Mouse (Mus musculus) CD4-positive, CD25-positive, alpha-beta regulatory T cell, adult 4 months (primary cell): ENCODE measurements around the gene Pgp. TPM values are rescaled to one million over a fixed set of nuclear protein-coding genes. Genes with fewer than 3 reads are reported as not detected.

ENCODE experiments used
- ATAC-seq: one replicate; pipeline ENCODE4 v1.8.0; 2017
- polyA plus RNA-seq, 2 experiments: library from polyadenylated mRNA; unstranded; fragments of 100-300 nt; shearing (Covaris generic); gene quantifications; one replicate each; pipeline ENCODE4 v1.2.1; 2017

Pgp gene
- polyA plus RNA-seq, 2 experiments from 2014 or later = 4.1 to 5.3 TPM

DNA sequence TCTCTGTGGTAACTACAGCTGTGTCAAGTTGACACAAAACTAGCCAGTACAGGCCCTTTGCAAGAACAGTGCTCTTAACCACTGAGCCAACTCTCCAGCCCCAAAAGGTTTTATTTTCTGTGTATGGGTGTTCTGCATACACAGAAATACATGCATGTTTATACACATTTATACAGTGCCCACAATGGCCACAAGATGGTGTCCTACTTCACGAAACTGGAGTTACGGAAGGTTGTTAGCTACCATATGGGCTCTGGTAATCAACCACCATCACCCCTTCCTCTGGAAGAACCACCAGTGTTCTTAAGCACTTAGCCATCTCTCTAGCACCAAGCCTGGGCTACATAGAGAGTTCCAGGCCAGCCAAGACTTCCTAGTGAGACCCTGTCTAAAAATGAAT is 8.6 kb upstream of the Pgp start:
- ATAC-seq = peak; percentile 53

DNA sequence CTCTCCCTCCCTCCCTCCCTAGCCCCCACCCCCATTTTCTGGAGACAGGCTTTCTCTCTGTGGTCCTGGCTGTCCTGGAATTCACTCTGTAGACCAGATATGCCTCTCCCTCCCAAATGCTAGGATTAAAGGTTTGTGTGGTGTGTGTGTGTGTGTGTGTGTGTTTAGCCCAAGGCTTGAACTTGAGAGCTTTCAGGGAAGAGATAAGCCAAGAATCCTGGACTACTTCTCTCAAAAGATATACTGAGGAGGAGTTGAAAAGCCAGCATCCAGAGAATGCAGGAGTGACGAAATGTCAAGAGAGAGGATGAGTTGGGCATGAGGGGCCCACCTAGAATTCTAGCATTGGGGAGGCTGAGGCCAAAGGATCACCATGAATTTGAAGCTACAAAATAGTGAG is 7.3 kb upstream of the Pgp start:
- ATAC-seq = no peak

DNA sequence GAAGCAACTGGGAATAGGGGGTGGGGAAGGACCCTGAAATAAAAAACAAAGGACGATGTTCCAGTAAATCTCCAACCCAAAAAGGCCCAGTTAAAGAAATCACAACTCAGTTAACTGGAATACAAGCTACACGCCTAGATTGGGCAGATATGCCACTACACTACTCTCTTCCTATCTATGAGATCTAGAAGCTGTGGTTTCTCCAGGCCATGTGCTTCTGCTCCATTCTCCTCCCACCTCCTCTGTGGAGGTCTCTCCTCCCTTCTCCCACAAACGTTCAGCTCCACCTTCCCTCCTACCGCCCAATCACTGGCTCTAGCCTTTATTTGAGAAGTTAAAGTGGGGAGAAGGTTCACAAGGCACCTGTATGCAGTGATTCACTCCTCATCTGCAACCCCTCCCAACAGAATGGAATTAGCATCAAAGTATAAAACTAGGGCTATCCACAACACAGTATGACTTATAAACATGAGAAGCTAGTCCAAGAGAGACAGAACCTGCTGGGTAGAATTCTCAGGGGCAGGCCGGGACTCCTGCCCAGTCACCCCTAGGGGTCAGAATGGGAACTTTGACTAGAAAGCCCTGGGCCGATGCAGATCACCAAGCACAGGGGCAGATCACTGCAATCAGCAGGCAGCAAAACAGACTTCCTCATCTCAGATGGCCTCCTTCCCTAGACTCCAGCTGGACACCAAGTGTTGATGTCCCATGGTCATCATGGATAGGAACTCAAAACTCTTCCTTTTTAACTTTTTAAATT is 6.6 kb upstream of the Pgp start:
- ATAC-seq = no peak

DNA sequence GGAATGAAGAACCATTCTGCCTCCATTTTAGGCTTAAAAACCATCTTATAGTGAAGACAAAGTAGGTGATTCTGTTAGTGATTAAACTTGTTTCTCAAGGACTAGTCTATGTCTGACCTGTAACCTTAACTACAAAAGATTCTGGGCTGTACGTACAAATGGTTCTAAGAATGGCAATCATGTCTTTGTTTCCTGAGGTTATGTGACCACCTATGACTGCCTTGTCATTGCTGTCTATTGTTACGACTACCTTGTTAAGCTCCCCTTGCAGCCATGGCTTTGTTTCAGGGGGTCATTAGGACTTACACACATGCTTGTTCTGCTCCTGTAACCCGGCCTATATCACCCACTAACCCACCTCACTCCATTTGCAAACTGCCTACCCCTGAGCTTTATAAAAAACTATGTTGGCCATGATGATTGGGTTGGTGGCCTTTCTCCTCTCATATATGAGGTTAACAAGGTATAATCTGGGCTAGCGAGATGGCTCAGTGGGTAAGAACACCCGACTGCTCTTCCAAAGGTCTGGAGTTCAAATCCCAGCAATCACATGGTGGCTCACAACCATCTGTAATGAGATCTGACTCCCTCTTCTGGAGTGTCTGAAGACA is 1.5 kb upstream of the Pgp start:
- no peak for ATAC-seq

DNA sequence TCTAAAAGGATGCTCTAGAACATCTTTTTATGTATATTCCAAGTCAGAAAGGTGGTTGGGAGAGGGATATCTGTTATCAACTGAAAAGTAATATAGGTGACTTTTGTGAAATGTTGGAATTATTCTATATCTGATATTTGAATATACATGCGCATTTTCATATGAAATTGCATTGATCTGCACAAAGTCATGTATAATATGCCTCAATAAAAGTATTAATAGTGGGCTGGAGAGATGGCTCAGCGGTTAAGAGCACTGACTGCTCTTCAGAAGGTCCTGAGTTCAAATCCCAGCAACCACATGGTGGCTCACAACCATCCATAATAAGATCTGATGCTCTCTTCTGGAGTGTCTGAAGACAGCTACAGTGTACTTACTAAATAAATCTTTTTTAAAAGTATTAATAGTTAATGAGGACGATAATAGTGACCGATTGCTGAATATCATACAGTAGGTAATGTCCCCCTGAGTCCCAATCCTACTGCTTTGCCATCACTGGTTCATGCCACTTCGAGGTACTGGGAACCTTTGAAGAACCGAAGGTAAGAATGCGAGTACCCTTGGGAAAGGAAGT is 769 bp upstream of the Pgp start:
- ATAC-seq = no peak

DNA sequence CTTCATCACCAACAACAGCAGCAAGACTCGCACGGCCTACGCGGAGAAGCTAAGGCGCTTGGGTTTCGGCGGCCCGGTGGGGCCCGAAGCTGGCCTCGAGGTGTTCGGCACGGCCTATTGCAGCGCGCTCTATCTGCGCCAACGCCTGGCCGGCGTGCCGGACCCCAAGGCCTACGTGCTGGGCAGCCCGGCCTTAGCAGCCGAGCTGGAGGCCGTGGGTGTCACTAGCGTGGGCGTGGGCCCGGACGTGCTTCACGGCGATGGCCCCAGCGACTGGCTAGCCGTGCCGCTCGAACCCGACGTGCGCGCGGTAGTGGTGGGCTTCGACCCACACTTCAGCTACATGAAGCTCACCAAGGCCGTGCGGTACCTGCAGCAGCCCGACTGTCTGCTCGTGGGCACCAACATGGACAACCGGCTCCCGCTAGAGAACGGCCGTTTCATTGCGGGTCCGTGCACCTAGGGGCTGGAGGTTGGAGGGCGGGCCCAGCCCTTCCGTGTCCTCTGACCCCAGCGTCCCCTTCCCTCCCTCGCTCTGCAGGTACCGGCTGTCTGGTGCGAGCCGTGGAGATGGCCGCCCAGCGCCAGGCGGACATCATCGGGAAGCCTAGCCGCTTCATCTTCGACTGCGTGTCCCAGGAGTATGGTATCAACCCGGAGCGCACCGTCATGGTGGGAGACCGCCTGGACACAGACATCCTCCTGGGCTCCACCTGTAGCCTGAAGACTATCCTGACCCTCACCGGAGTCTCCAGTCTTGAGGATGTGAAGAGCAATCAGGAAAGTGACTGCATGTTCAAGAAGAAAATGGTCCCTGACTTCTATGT is 722 bp downstream of the Pgp start:
- peak; percentile 1 for ATAC-seq

DNA sequence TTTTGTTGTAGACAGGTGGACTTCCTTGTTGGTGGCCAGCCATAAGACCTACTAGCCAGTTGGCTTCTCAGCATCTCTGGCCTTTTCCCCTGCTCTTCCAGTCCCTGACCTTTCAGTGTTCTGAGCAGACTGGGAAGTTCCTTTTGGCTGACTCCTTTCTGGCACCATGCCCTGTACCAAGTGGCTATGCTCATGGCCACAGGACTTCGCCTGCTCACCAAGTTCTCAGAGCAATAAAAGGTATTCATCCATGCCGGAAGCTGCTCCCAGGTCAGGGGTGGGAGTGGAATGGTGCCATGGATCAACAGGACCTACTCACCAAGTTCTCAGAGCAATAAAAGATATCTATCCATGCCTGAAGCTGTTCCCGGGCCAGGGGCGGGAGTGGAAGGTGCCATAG is 2.3 kb downstream of the Pgp start:
- ATAC-seq = no peak

DNA sequence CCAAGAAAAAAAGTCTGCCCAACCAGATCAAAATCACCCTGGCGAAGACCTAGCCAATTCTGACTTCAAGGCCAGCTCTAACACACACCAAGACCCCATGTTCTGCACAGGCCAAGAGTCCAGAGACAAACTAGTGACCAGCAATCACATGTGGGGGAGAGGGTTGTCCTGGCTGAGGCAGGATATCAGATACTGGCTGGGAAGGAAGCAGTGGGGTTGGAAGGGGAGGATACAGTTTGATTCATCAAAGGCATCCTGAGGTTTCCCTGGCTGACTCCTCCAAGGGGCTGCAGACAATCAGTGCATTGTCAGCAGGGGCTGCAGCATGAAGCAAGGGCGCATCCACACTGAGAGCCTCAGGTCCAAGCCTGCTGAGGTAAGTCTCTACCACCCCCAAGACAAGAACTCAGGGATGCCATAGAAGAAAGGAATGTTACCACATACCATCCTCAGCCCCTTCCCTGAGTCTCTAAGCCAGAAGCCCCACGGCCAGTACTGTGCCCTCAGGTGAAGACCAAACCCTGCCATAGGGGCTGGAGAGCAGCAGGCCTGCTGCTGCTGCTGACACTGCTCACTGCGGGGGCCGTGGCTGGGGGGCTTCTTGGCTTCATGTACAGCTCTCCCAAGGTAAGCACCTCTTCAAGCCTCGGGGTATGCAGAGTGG is 3.6 kb downstream of the Pgp start, which contains the start of gene Bricd5:
TSS of gene Bricd5 (plus strand) at position 273 of the 664 bp plus-strand sequence.
- ATAC-seq = no peak

DNA sequence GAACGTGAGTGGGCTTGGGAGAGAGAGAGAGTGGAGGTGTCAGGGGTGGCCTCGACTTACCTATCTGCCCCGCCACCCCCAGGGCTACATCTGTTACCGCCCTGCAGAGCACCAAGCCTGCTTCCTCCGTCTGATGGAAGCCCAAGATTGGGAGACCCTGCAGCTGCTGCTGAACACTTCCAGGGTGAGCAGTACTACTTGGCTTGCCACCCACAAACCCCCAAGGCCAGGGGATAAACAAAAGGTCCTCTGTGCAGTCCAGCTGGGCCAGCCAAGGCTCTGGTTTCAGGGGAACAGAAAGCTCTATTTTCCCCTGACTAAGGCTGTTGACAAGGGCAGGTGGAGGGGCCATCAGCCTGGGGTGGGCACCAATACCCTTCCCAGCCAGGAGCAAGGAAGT is 4.4 kb downstream of the Pgp start:
- ATAC-seq = no peak

DNA sequence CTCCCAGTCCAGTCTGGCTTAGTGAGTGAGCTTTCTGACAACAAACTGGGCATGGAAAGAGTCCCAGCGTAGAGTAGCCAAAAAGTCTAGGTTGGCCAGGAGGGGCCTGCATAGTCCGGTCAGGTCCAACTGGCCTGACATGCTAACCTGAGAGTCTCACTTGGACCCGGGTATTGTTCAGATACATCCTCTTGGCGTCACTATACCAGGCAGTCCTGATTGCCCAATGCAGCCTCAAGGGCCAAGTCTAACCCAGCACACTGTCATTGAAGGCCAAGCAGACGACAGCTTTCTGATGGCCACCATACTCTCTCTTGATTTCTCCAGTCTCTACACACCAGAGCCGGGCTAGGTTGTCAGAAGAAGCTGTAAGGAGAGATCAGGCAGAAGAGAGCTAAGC is 5.4 kb downstream of the Pgp start:
- no peak for ATAC-seq

DNA sequence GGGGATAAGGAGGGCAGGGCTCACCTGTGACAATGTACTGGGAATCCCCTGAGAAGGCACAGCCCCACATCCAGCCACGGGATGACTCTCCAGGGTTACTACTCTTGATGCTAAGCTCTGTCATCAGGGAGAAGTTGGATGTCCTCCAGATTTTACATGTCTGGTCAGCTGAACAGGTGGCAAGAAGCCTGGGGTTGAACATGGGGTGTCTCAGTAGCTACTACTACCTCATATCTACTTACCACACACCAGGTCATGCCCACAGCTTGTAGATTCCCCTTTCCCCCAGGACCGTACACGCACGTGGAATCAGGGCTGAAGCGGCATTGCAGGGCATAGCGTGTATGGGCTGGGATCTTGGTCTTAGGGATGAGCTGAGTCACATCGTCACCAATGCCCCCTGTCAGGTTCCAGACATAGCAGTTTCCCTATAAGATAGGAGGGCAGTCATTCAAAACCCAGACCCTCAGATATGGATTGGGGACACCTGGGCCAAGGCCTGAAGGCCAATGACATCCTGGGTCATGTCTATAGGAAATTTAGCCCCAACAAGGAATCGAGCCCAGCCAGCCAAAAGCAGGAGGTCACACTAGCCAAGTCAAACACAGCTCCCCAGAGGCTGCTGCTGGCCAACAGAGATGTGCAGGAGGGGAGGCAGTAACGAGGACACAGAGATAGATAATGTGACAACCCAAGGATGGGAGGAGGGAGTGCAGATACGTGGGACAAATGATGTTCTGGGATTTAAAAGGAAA is 6.0 kb downstream of the Pgp start:
- ATAC-seq = no peak

DNA sequence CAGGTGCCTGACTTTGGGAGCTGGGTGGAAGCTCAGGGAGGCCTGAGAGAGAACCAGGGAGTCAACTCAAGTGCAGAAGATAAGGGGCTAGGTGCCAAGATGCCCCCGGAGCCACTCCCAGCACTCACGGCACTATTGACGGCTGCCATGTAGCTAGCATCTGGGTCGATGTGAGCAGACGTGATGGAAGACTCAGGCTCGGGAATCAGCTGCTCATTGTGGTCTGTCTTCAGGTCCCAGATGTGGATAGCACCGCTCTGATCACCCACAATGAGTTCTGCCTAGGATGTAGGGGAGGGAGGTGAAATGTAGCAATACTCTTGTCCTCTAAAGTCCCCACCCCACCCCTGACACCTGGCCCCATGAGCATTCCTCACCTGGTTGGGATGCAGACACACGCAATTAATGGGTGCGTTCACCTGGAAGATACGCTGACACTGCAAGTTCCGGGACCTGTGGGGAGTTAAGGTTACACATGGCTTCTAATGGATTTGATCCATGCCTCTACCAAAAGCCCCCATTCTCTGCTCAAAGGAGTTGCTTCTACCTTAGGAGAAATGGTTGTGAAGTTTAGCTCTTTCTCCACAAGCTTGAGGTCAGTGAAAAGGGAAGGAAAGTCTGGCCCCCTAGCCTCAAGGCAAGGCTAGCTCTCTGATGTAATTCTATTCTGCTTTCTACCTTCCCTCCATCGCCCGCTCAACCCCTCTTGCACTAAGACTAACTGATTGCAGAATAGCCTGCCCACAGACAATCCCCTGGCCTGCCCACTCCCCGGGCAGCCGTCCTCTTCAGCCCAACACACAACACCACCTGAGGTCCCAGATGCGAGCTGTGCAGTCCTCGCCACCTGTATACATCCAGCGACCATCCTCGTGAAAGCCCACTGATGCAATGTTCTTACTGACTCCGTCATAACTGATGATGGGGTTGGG is 7.1 kb downstream of the Pgp start:
- ATAC-seq = no peak

DNA sequence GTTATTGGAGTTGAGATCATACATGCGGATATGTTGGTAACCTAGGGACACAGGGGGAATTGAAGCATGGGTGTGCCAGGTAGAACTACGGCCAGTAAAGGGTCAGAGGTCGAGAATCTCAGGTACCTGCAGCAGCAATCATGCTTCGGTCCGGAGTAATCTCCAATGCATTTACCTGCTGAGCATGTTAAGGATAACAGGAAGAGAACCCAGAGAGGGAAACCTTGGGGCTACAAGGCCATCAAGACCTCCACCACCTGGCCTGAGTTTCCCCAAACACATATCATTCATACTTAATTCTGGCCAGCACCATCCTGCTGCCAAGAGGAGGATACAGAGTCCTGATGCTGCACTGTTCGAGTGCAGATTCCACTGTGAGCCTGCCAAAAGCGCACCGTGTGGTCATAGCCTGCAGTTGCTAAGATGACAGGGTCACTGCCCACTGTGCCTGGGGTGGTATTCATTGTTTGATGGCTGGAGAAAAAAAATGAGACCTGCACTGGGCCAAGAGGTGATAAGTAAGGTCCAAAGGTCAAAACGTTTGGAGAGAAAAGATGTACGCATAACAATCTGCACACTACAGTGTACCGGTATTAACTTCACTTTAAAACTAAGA is 7.9 kb downstream of the Pgp start:
- no peak for ATAC-seq

DNA sequence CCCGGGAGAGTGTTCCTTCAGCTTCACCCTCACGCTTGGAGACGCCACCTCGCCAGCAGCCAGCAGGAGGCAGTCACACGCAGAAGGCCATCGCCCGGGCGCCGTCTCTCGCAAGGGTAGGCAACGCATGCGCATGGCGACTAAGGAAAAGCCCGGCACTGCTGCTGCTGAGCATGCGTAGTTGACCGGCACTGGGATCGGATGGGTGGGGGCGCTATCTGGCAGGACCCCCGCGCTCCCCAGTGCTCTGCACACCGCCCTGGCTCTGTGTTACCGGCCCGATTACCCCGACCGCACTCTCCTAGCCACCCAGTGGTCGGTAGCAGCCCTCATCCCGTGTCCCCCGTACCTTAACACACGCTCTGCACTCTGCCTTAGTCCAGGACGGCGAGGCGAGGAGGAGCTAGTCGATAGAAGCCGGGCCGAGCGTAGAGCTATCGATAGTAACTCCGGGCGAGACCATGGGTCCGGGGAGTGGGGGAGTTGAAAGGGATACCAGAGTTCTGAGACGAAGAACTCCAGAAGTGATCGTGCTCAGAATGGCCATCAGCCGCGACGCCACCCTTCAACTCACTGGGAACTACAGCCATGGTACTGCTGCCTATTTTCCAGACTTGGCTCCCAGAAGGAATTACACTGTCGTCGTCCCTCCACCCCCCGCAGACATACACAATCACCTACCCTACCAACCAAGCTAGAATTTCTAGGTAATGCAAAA is 8.6 kb downstream of the Pgp start, which contains the start of gene Mlst8:
TSS of gene Mlst8 (minus strand) at position 416 of the 718 bp plus-strand sequence.
- ATAC-seq = peak; percentile 94

DNA sequence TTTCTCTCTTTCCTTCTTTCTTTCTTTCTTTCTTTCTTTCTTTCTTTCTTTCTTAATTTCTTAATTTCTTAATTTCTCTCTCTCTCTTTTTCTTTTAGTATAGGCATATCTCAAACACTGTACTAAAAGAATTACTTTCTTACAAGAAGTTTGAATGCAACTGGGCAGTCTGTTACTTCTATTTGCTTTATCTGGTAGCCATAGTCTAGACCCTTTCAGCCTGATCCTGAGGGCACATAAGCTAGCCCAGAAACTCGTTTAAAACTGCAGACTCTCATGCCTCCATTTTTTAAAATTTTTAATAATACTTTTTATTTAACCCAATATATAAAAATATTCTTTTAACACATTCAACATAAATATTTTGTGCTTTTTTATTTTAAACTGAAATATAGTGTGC is 9.2 kb downstream of the Pgp start:
- ATAC-seq = no peak

DNA sequence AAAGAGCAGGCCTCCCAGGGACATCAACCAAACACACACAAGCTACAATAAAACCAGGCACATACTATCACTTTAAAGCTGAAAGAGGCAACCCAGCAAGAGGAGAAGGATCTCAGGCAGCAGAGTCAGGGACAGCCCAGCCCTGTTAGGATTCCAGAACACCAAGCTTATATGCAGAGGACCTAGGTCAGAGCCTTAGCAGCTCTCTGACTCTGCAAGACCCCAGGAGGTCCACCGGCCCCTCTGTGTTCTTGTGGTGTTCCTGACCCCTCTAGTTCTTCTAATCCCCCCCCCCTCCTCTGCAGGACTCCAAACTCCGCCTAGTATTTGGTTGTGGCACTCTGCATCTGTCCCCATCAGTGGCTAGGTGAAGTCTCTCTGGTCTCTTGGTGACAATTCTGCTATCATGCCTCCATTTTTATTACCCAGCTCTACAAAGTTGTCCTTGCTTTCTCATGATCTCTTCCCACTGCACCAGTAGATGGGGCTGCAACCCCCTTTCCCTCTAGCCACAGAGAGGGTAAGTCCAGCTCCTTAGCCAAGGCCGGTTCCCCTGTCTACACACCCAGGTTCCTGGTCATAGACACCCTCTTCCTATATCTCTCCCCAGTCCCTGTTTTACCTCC is 10.1 kb downstream of the Pgp start:
- ATAC-seq = no peak

DNA sequence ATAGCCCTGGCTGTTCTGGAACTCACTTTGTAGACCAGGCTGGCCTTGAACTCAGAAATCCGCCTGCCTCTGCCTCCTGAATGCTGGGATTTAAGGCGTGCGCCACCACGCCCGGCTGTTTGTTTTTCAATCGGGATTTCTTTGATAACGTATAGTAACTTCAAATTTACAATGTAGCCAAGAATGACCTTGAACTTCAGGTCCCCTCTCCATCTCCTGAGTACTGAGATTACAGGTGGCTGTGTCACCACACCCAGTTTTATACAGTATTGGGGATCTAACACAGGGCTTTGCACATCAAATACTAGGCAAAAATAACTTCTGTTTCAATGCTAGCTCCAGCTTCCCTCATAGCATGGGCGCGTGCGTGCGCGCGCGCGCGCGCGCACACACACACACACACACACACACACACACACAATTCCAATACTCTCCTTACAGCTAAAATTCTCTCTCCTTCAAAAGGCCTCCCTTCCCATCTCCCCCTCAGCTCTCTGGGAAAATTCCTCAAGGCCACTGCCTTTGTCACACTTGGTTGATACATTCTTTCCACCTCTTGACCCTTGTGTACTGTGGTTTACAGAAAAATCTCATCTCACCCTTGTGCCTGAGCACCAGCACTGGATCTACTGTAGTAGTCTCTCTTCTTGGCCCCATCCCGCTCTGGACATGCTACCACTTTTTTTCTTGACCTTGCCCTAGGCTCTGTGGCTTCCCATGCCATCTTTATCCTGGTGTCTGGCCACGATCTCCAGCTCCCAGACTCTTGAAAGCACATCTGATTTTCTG is 11.0 kb downstream of the Pgp start:
- no peak for ATAC-seq

DNA sequence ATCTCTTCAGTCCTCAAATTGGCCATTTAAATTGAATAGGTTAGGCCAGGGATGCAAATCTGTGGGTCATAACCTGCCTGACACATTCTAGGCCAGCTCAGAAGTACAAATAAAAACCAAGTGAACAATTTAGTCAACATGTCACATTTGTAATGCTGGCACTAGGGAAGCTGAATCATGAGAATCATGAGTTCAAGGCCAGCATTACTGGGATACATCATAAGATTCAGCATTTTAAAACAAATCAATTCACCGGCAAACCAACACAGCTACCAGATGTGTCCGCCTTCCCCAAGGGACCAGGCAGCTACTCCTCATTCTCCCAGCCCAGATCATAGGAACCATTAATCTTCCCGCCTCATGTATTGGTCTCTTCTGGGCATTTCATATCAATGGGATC is 13.3 kb downstream of the Pgp start:
- ATAC-seq = no peak
